Mouse (Mus musculus) erythroblast, embryonic 14.5 days (primary cell): ENCODE results near the gene Mboat7. TPM values are rescaled to one million over a fixed set of nuclear protein-coding genes. Genes with fewer than 3 reads are reported as not detected.

Experiments used
- H3K27me3 ChIP-seq: 2 replicates; pipeline ENCODE4 v1.6.1; 2012; ENCODE audit warnings: inconsistent platforms; ENCODE audit not compliant: control insufficient read depth
- H3K36me3 ChIP-seq: 2 replicates; pipeline ENCODE4 v1.6.1; 2012; ENCODE audit warnings: mild to moderate bottlenecking, inconsistent platforms; ENCODE audit not compliant: control insufficient read depth
- H3K4me1 ChIP-seq: 2 replicates; pipeline ENCODE4 v1.6.1; 2012; ENCODE audit warnings: inconsistent platforms; ENCODE audit not compliant: control insufficient read depth
- H3K4me3 ChIP-seq: replicated peaks from 2 replicates; pipeline ENCODE3; 2012; ENCODE audit warnings: moderate library complexity, mild to moderate bottlenecking, inconsistent platforms
- H3K9me3 ChIP-seq: 2 replicates; pipeline ENCODE4 v1.6.1; 2012; ENCODE audit warnings: low read length, inconsistent platforms, mixed read lengths; ENCODE audit not compliant: control insufficient read depth
- GATA1 ChIP-seq: IDR thresholded peaks from 2 replicates; pipeline ENCODE4 v1.6.1; 2012; ENCODE audit warnings: low read length, inconsistent platforms, mixed read lengths
- TAL1 ChIP-seq: IDR thresholded peaks from 3 replicates; pipeline ENCODE4 v1.6.1; 2012; ENCODE audit warnings: low read length, inconsistent platforms, mixed read lengths
- polyA plus RNA-seq: library from polyadenylated mRNA; stranded (reverse); fragments of >175 nt; gene quantifications from 2 replicates; pipeline ENCODE4 v1.2.3, GENCODE M21; 2012

Mboat7 gene
- polyA plus RNA-seq, 1 experiment: 0.58 TPM

- Histone ChIP-seq H3K27me3 (no peaks in the 10 kb centered on the region), H3K36me3 (no peaks in the 10 kb centered on the region; the same call in 1 of the 2 replicates), H3K4me1 (peaks cover 41% of the 10 kb centered on the region), H3K9me3 (no peaks in the 10 kb centered on the region), H3K4me3 (peak overlapping the region; percentile 84)
- TF ChIP-seq TAL1 (no peak), GATA1 (no peak)
Observed at GRCm38 (mm10) chr7:3694076-3694948, 989 bp upstream of the Mboat7 start.

- TF ChIP-seq GATA1 (no peak), TAL1 (no peak)
- Histone ChIP-seq H3K9me3 (no peaks in the 10 kb centered on the region), H3K4me3 (peak overlapping the region; percentile 84), H3K27me3 (no peaks in the 10 kb centered on the region), H3K36me3 (no peaks in the 10 kb centered on the region; the same call in 1 of the 2 replicates), H3K4me1 (peaks cover 41% of the 10 kb centered on the region)
Observed at GRCm38 (mm10) chr7:3693809-3694075, 419 bp upstream of the Mboat7 start.

DNA sequence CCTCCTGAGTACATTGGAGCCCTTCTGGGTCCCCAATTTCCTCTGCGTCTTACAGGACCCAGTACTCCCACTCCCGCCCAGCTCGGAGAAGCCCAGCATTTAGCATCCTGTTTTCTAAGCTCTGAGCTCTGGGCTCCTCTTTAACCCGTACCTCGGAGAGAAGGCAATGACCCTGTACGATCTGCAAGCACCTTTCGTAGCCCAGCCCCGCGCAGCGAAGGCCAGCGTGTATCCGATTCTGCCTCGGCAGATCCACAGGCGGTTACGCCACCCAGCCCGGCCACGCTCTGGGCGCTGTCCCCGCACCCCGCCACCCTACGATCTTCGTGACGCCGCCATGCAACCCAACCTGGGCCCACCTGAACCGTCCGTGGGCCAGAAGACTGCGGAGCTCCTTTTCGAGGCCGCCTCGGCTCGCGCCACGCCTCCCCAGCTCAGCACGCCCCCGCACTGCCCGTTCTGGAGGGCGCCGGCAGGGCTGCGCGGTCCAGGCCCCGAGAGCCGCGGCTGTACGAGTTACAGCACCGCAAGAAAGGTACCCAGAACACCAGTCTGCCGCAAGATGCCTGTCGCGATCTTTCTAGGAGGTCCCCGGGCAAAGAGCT lies 839 bp downstream of the Mboat7 start, which contains the start of gene Tsen34:
Gene Tsen34 (plus strand): TSS at position 482 of the 605 bp plus-strand sequence.
- no peaks in the 10 kb centered on the region for H3K9me3 ChIP-seq
- H3K4me1 ChIP-seq: peaks cover 41% of the 10 kb centered on the region
- peak within 1 kb of the TSS; percentile 84 for H3K4me3 ChIP-seq
- peaks cover 4% of the 10 kb centered on the region; the same call in 1 of the 2 replicates for H3K36me3 ChIP-seq
- TF ChIP-seq GATA1: no peak
- no peak for TF ChIP-seq TAL1
- H3K27me3 ChIP-seq: no peaks in the 10 kb centered on the region

GRCm38 (mm10) chr7:3691919-3692318 lies 1.4 kb downstream of the Mboat7 start:
- TF ChIP-seq GATA1: no peak
- TF ChIP-seq TAL1: no peak
- H3K4me3 ChIP-seq: peak overlapping the region; percentile 84
- peaks cover 41% of the 10 kb centered on the region for H3K4me1 ChIP-seq
- H3K9me3 ChIP-seq: no peaks in the 10 kb centered on the region
- H3K36me3 ChIP-seq: peaks cover 4% of the 10 kb centered on the region; the same call in 1 of the 2 replicates
- no peaks in the 10 kb centered on the region for H3K27me3 ChIP-seq

- H3K4me1 ChIP-seq: peaks cover 2% of the 10 kb centered on the region
- H3K27me3 ChIP-seq: no peaks in the 10 kb centered on the region
- no peak overlapping the region for H3K4me3 ChIP-seq
- TF ChIP-seq TAL1: no peak
- TF ChIP-seq GATA1: no peak
- no peaks in the 10 kb centered on the region for H3K9me3 ChIP-seq
- peaks cover 17% of the 10 kb centered on the region for H3K36me3 ChIP-seq
Observed at GRCm38 (mm10) chr7:3685400-3686187, 7.7 kb downstream of the Mboat7 start.

- H3K27me3 ChIP-seq: no peaks in the 10 kb centered on the region
- H3K4me3 ChIP-seq: no peak overlapping the region
- peaks cover 17% of the 10 kb centered on the region for H3K36me3 ChIP-seq
- H3K4me1 ChIP-seq: no peaks in the 10 kb centered on the region
- H3K9me3 ChIP-seq: no peaks in the 10 kb centered on the region
- TF ChIP-seq TAL1 (no peak), GATA1 (no peak)
Observed at GRCm38 (mm10) chr7:3684698-3685097, 8.6 kb downstream of the Mboat7 start.

DNA sequence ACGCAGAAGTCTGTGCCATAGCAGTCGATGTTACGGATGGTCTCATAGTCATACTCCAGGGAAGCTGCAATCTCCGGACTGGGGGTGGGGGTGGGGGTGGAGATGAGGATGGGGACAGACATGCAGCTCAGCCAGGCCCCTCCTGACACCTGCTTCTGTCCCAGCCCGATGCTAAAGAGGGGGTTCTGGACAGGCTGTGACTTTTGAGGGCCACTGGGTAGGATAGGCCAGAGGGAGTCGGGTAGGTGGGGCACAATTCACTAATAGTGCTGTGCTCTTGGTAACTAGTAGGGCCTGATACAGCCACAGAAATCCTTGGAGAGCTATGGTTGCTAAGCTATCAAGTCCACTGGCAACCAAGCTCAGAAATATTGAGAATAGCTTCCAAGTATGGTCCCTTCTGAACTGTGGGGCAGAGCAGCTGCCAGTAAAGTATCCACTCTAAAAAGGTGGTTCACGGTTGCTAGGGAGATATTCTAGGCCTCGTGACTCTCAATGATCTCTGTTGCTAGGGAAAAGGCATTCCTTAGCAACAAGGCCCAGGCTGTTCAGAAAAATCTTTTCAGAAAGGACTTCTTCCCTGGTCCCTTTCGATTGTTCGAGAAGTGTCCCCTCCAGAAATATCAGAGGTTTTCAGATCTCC lies 9.3 kb downstream of the Mboat7 start:
- Histone ChIP-seq H3K4me3 (no peak overlapping the region), H3K9me3 (no peaks in the 10 kb centered on the region), H3K27me3 (no peaks in the 10 kb centered on the region), H3K4me1 (no peaks in the 10 kb centered on the region), H3K36me3 (peaks cover 17% of the 10 kb centered on the region)
- TF ChIP-seq GATA1 (no peak), TAL1 (no peak)

DNA sequence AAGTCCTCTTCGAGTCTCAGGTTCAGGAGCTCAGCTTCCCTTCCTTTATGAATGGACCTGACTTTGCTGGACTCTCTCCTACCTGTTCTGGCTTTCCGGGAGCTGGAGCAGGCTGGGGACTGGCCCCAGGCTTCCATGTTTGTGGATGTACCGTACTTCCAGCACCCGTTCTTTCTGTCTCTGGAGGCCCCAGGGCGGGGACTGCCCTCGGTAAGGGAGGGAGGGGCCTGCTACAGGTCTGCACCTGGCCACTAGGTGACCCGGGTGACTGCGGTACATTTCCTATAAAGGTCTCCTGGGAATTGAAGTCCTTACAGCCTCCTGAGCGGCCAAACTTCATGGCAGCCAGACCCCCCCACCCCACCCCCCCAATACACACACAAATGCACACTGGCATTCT lies 16.0 kb downstream of the Mboat7 start, which contains the start of gene Tmc4:
Gene Tmc4 (minus strand): TSS at position 212 of the 400 bp plus-strand sequence.
- Histone ChIP-seq H3K4me1 (peaks cover 2% of the 10 kb centered on the region; the same call in 1 of the 2 replicates), H3K9me3 (no peaks in the 10 kb centered on the region), H3K36me3 (no peaks in the 10 kb centered on the region; the same call in 1 of the 2 replicates), H3K4me3 (no peak within 1 kb of the TSS), H3K27me3 (no peaks in the 10 kb centered on the region)
- TF ChIP-seq TAL1 (no peak), GATA1 (no peak)
